Mouse (Mus musculus): ENCODE measurements around the gene Ctdsp2.
A peak's percentile ranks its signal among the peaks of the same experiment; 100 is the strongest.

The Ctdsp2 gene

DNA sequence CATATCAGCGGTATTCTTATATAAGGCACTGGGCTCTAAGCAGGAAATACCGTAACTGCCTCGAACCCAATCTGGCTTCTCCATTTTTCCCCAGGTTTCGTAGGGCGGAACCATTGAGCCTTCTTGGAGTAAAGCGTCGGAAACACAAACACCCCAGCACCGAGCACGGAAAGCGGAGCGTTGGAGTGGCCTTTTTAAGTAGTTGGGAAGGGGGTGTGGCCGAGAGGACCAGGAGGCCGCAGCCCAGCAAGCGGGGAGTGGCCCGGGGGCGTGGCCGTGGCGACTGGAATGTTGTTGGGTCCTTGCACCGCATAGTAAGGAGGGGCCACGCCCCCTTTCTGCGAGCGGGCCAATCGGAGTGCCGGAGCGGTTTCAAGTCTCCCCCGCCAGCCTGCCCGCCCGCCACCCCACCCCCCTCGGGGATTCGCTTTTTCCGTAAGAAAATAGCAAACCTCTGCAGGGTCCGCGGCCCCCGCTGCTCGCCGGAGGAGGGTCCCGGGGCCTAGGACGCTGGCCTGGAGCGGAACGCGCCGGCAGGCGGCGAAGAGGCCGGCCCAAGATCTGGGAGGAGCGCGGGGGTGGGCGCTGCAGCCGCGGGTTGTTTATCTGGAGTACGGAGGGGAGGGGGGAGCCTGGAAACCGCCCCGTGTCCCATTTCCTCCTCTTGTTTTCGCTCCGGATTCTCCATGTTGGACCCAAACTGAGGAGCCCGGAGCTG is at the start of gene Ctdsp2:
Ctdsp2 (plus strand) TSS at position 441 of the 718 bp plus-strand sequence.
- peak; percentile 79 to 86 for DNase-seq (ENCODE audit: low spot score in 2 of 2)

- no peak for DNase-seq (ENCODE audit: low spot score in 2 of 2)
Measured at GRCm38 (mm10) chr10:126928819-126929206, 49.7 kb upstream of the Ctdsp2 start.

DNA sequence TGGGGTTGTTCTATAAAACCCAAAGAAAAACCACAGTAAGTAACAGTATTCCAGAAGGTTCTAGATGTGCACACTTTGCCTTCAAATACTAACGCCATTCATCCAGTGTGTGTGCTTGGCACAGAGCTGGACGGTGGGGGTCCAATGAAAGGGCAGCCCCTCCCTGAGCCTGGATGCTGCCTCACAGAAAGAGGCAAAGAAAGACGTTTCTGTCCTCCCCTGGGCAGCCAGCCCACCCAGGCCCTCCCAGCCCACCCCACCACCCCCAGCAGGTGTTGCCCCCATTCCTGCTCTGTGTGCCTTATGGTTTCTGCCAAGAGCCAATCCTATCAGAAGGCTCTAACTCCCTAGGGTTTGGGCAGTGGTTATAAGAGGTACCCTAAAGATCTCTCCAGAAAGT is 49.0 kb upstream of the Ctdsp2 start:
- DNase-seq (ENCODE audit: low spot score in 2 of 2), result no peak

DNA sequence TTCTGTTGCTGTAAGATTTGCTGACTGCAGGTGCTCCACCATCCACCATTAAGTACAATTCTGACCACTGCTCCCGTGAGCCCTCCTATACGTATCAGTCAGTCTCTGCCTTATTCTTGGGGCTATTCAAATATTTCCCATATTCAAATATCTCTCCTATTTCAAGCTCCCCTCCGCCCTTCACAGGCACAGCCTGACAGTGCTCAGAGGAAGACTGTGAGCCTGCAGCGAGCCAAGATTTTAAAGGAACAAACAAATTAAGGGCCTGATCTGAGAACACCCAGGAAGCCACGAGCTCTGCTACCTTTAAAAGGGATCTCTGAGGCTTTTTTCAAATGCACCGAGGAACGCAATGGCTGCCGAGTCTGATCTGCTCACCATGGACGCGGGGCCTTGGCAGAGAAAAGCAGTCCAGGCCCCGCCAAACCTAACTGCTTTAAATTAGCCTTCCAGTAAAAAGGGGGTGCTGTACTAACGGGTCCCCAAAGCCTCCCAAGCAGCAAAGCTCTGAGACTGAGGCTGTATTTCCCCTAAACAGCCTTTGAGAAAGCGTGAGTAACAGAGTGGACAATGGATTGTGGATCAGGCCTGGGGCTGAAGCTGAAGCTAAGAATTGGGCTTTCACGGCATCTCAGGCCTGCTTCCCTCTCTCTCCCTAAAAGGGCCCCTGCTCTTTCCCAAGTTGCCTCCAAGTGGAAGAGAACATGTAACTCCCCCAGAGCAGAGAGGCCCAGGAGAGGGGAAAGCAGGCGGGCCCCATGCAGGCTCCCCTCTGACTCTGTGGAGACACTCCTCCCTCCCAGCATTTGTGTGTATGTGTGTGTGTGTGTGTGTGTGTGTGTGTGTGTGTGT is 48.0 kb upstream of the Ctdsp2 start:
- no peak for DNase-seq (ENCODE audit: low spot score in 2 of 2)

DNA sequence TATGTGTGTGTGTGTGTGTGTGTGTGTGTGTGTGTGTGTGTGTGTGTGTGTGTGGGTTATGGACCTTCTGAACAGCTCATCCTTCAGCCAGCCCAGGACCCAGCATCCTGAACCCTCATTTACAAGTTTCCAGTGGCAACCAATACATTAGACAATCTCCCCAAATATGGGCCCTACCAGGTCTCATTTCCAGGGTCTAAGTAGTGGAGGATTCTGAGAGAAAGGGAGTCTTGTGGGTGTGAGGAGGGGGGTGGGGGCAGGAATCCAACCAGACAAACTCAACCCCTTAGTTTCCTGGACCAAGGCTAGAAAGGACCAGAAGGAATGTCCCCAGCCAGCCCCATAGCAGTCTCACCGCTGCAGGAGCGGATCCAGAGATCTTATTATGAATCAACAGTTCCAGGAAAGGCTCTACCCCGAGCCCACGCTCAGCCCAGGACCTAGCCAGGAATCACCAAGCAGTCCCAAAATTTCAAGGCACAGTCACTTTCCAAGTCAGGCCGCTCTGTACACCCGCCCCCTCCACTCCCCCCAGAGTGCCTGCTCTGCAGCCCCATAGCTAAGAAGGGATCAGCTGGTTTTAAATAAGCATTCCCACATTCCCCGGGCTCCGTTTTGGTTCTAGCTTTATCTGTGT is 47.3 kb upstream of the Ctdsp2 start:
- DNase-seq (ENCODE audit: low spot score in 2 of 2), result no peak

GRCm38 (mm10) chr10:126931760-126932139 is 46.8 kb upstream of the Ctdsp2 start:
- DNase-seq (ENCODE audit: low spot score in 2 of 2), result no peak

- no peak for DNase-seq (ENCODE audit: low spot score in 2 of 2)
Measured at GRCm38 (mm10) chr10:126934561-126934960, 44.0 kb upstream of the Ctdsp2 start.

DNA sequence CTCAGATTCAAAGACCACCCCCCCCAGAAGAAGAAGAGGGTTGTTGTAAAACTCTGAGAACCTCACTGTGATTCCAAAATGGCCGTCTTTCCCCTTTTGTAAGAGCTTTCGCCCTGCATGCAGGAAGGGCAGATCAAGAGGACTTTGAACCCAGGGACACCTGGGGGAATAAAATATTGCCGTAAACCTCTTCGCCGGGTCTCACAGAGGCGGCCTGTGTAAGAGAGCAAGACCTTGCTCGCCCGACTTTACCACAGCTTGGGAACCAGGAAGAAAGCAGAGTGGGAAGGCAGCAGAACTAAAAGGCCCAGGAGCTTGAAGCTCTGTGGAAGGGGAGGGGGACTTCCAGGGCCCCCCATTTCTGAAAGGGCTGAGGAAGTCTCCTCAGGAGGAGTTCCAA is 43.4 kb upstream of the Ctdsp2 start:
- DNase-seq (ENCODE audit: low spot score in 2 of 2), result no peak

DNA sequence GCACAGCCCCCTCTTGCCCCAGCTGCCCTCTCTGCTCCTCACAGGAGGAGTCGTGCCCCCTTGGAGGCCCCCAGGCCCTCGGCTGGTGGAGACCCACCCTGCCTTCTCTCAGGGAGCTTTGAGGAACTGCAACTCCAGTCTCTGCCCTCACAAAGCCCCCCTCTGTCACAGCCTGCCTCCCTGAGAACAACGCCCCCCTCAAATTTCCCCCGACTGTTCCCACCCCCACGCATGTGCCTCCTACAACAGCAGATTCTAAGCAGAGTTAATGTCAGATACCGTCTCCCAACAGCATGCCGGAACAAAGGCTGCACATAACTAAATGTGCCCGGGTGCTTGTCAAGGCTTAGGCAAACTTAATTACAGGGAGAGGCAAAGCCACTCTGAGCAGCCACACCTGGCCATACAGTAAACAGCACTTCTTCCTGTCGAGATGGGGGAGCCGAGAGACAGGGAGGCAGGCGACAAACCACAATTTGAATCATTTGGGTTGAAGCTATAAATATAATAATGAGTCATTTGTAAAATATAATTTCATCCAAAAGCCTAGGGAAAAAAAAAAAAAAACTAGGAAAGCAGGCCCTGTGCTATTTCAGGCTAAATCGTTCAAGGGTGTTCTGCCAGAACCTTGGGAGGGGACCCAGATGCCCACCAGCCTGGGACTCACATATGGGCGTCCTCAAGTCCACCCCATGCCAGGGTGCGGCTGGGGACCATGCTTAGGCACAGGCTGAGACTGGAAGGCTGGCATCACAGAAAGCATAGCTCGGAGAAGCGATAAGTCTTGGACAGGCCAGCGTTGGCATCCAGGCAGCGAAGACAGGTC is 42.7 kb upstream of the Ctdsp2 start:
- peak; percentile 19 to 36 for DNase-seq (ENCODE audit: low spot score in 2 of 2)

- no peak for DNase-seq (ENCODE audit: low spot score in 2 of 2)
Measured at GRCm38 (mm10) chr10:126940949-126941348, 37.6 kb upstream of the Ctdsp2 start.

DNA sequence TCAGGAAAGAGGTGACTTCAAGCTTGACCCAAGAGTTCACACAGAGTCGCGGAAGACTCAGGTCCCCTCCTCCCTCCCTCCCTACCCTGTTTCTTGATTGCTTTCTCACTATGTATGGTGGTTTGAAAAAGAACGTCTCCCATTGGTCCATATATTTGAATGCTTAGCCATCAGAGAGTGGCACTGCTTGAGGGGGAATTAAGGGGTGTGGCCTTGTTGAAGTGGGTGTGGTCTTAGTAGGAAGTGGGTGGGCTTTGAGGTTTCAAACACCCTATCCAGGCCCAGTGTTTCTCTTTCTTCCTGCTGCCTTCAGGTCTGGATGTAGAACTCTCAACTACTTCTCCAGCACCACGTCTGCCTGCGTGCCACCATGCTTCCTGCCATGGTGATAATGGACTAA is 33.0 kb upstream of the Ctdsp2 start:
- no peak for DNase-seq (ENCODE audit: low spot score in 2 of 2)

DNA sequence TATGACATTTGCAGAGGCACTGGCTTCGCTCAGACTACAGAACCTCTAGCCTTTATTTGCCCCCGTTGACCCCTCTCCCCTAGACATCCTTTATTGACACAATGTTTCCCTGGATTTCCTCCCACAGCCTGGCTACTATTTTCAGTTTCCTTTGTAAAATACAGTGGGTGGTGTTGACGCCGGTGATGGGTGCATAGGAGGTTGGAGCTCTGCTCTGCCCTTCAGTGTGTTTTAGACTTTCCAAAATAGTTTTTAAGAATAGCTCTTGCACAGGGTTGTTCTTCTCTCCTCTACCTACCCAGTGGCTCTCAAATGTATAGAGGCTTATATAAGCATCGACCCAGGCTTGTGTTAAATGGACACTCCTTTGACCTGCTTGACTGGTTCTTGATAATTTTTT is 28.7 kb upstream of the Ctdsp2 start:
- no peak for DNase-seq (ENCODE audit: low spot score in 2 of 2)

DNA sequence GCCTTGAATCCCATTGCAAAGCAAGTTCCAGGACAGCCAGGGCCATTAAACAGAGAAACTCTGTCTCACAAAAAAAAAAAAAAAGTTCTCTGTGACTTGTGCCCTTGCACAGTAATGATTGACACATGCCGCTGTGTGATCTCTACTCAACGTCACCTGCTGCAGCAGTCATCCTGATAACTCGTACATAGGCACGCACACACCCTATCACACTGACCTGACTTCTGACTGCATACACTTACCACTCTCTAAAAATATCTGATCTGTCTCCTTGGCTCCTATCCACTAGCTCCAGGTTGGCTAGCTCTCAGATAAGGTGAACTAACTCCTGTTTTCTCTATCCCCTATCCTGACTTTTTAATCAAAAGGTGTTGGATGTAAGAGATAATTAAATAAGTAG is 27.9 kb upstream of the Ctdsp2 start:
- no peak for DNase-seq (ENCODE audit: low spot score in 2 of 2)

GRCm38 (mm10) chr10:126952375-126952774 is 26.1 kb upstream of the Ctdsp2 start:
- no peak for DNase-seq (ENCODE audit: low spot score in 2 of 2)

DNA sequence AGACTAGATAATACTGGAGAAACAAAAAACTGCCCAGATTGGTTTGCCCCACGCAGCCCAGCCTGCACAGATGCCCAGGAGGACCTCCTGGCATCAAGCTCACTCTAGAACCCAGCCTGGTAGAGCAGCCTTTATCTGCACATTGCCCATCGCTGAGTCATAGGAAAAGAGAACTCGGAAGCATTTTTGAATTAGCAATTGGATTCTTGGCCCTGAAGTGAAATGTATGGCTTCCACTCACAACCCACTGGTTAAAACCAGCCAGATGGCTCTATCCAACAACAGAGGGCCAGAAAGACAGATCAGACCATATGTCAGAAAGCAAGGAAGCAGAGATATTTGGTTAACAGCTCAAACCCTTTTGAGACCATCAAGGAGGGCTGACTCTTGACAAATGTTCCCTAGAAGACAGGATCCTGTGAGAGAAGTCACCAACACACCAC is 25.5 kb upstream of the Ctdsp2 start:
- DNase-seq (ENCODE audit: low spot score in 2 of 2), result no peak

DNA sequence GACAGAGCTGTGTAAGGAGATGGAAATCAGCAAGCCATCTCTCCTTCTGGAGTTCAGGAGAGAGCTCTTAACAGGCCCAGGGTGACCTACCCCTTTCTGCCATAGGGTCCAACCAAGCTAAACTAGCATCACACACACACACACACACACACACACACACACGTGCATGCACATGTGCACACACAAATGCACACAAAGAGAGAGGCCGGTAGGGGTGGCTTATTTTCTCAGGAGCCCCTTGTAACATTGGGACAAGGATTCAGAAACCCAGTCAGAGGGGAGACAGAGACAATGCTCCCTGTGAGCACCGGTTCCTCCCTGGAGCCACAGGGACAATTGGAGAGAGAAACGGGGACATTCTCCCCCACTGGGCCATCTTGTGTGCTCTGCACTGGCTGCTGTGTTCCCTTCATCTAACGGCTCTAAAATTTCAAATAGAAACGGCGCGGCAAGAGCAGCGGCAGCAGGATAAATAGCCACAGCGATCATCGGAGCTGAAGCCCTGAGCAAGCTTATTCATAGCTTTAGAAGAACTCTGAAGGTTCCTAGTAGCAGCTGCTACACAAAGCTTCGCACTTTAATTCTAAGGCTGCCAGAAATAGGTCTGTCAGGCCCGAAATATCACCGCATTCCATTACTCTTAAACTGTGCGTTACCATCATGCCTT is 21.7 kb upstream of the Ctdsp2 start:
- DNase-seq (ENCODE audit: low spot score in 2 of 2), result no peak

GRCm38 (mm10) chr10:126957359-126958107 is 21.0 kb upstream of the Ctdsp2 start:
- DNase-seq (ENCODE audit: low spot score in 2 of 2), result no peak

- no peak for DNase-seq (ENCODE audit: low spot score in 2 of 2)
Measured at GRCm38 (mm10) chr10:126960496-126960895, 18.0 kb upstream of the Ctdsp2 start.

DNA sequence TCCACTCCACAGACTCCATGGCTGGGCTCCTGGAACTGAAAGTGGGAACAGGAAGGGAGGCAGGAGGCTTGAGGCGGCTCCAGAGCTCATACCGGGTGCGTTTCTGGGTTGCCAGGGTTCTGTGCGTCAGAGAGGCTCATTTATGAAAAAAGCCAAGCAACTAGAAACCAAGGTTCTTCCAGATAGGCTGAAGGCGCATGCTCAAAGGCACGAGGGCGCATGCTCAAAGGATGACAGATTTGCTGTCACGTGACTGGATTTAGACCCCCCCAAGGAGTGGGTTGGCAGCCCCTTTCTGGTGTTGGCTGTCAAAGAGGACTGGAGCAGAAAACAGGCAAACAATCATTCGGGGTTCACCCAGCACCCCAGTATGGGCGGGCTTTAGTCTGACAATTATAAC is 16.8 kb upstream of the Ctdsp2 start:
- no peak for DNase-seq (ENCODE audit: low spot score in 2 of 2)

GRCm38 (mm10) chr10:126962271-126962965 is 16.1 kb upstream of the Ctdsp2 start:
- no peak for DNase-seq (ENCODE audit: low spot score in 2 of 2)
